Mouse (Mus musculus) CD8-positive naive resting alpha-beta T cell, adult 2 months (primary cell): Measurements from ENCODE around the gene Grn.

Experiments
- DNase-seq, 2 experiments: peaks; one replicate each; pipeline ENCODE4 v3.0.0; 2022; ENCODE audit warnings: low read depth in 2 of 2, low spot score in 2 of 2

Grn gene

DNA sequence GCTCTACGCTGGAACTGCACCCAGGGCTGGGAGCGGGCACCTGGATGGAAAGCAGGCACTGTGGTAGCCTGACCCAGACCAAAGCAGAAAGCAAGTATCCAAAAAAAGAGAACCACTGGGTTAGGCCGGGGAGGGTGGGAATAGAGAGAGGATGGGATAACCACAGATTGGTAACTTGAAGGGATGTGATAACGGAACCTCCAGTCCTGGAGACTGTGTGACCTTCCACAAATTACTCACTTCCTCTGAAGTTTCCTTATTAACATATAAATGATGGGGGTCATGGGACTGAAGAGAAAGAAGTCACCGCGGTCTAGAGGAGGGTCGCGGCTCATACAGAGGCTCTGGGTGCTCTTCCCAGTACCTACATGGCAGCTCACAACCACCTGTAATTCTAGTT lies 10.1 kb downstream of the Grn start:
- DNase-seq, result no peak

- no peak for DNase-seq
Measured at GRCm38 (mm10) chr11:102441434-102441833, 11.3 kb downstream of the Grn start.

DNA sequence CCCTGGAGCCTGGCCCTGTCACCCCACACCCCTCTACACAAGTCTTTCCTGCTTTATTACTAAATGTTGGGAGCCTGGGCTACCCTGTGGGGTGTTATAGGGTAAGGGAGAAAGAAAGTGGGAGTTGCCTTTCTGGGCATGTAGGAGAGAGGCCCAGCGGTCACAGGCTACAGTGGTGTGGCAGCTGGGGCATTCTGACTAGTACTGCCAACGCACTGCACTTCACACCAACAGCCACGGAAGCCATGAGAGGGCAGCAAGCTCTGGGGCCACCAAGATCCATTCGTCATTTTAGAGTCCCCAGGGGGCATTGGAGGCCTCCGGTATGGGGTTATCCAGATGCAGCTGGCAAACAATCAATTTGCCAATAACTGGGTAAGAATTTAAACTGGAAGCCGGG lies 12.0 kb downstream of the Grn start:
- DNase-seq, result no peak

DNA sequence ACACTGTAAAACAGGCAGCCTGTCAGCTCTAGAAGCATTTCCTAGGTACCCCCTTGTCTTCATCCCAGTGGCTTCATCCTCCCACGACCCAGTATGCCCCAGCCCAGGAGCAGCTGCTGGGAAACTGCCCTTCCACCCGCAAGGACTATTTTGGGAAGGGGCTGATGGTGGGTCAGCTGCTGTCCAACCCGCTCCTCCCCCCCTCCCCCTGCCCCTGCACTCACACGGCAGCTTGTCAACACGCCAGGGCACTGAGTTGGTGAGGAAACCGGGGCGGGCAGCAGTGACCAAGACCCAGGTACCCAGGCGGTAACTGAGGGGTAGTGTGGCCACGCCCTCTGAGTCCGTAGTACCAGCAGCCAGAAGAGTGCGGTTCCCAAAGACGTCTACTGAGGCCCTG lies 13.6 kb downstream of the Grn start:
- no peak for DNase-seq

DNA sequence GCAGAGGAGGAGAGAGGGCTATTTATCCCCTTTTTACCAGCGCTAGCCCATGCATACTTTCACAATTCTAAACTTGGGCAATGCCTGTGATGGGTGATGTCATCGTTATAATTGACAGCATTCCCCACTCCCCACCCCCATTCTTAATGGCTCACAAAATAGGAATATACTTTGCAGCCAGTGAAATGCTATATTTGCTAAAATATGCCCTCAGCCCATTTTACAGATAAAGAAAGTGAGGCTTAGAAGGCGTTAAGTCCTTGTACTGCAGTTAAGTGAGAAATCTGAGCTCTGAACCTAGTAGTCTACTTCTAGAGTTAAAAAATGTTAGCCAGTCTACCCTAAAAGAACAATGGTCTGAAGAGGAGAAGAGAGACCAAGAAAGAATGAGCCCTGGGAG lies 14.2 kb downstream of the Grn start:
- DNase-seq, result no peak

- DNase-seq, result no peak
Measured at GRCm38 (mm10) chr11:102444781-102445180, 14.7 kb downstream of the Grn start.

DNA sequence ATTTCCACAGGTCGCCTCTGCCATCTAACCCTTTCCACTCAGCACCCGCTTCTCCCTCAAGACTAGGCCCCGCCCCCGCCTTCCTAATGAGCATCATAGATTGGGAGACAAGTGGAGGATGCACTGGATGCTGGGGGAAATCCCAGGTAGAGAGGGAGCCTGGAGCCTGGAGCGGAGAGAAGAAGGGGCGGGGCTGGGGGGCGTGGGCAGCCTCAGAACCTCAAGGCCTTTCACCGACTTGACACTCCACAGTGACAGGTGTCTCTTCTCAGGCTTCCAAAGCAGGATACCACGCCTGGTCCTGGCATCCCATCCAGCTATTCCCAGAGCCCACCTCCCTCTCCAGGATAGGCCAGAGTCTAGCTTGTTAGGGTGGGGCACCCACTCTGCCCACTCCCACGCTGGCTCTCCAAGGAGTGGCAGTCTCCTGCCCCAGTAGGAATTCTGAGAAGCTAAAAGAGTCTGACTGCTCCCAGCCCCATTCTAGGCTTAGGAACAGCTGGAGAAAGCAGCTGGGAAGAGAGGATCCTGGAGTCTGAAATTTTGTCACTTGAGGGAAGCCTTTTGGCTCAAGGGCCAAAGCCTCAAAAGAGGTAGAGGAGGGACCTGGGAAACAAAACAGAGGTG lies 15.3 kb downstream of the Grn start:
- DNase-seq, result no peak

DNA sequence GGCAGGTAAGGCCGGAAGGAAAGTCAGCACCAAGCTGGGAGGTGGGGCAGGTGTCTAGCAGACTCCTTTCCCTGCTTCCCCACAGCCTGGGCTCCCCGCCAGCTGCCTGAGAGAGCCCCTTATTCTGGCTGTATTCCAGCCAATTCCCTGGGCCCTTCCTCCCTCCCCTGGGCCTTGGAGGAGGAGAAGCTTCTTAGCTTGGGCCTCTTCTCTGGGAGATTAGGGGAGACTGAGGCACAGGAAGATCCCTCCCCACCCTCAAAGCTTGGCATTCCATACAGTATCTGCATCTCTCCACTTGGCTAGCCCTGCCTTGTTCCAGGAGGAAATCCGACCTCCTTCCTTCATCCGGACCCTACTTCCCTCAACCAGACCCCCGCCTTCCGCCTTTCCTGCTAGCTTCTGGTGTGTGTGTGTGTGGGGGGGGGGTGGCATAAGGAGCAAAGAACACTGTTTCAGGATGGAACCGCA lies 15.8 kb downstream of the Grn start:
- no peak for DNase-seq

DNA sequence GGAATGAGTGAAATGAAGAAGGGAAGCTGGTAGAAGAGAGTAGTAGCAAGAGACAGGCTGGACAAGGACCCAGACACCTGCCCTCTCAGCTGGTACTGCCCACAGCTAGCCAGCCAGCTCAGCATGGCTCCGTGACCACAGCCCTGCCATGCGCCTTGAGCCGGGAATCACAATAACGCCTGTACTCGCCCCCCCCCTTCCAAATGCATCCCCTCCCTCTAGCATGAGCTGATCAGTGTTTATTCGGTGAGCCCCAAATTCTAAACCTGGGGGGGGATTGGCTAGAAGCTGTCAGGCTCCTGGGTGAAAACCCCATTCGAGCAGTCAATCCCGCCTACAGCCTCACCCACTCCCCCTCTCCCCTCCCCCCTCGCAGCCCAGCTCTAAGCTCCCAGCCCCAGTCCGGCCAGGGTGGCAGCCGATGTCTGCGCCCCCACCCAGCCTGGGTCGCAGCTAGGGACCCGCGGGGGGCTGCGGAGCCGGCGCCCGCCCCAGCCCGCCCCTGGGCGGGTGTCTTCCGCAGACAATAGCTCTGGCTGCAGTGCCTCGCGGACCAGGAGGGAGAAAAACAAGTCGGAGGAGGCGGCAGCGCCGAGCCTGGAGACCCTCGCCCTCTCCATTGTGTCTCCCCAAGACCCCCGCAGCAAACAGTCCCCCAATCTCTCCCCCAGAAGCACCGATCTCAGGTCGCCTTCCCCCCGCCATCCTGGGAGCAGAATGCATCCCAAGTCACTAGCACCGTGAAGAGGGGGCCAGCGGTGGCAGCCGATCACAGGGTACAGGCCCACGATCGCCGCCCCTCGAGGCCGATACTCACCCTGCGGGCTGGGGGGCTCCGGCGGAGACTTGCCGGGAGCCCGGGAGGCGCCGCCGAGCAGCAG lies 16.7 kb downstream of the Grn start:
- DNase-seq, result no peak

DNA sequence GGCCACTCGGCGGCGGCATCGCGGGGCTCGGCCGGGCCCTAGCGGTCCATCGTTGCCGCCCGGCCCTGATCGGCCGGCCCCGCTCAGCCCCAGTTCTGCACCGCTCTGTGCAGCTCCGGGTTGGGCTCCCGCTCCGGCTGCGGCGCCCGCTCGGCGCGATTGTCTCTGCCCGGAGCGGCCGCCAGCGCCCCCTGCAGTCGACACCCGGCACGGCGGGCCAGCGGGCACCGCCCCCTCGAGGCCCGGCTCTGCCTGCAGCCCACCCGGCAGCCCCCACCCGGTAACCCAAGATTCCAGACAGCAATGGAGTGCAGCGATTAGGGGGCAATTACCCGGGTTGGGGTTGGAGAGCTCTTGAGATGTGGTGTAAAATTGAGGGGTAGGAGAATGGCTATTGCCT lies 17.4 kb downstream of the Grn start, which contains the start of gene Fam171a2:
TSS of gene Fam171a2 (minus strand) at position 186 of the 400 bp plus-strand sequence.
- peak; percentile 63 to 80 for DNase-seq

DNA sequence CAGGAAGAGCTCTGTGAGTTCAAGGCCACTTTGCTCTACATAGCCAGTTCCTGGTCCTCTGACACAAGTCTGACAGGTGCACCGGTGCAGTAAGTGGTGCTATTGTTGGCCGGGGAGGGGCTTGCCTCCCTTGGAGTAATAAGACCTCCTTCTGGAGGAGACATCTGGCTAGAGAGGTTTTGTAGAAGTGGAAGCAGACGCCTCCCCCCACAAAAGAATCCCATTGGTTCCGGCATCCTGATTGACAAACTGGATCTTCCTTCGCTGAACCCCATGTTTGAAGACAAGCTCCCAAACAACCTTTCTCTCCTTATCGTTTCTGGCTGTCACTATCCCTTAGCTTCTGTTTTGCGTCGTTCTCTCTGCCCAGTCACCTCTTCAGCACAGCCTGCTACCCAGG lies 18.2 kb downstream of the Grn start:
- DNase-seq, result no peak

- DNase-seq, result no peak
Measured at GRCm38 (mm10) chr11:102449043-102450008, 19.2 kb downstream of the Grn start.

GRCm38 (mm10) chr11:102453131-102453530 lies 23.0 kb downstream of the Grn start:
- no peak for DNase-seq

- no peak for DNase-seq
Measured at GRCm38 (mm10) chr11:102455740-102456396, 25.8 kb downstream of the Grn start.

DNA sequence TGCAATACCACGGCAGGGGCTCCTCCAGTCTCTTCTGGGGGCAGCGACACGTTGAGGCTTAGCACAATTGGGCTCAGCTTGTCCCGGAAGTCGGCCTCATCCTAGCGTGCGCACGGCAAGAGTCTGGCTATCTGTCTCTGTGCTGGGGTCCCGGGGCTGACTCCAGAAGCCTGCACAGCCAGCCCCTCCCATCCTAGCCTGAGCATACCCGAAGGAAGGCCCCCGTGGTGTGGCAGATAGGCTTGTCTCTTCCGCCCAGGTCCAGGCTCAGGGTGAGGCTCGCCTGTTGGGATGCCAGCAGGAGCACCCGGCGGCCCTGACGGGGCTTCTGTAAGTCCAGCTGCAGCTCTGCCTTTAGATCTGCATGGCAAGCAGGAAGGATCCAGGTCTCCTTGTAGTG lies 30.4 kb downstream of the Grn start:
- DNase-seq, result no peak

DNA sequence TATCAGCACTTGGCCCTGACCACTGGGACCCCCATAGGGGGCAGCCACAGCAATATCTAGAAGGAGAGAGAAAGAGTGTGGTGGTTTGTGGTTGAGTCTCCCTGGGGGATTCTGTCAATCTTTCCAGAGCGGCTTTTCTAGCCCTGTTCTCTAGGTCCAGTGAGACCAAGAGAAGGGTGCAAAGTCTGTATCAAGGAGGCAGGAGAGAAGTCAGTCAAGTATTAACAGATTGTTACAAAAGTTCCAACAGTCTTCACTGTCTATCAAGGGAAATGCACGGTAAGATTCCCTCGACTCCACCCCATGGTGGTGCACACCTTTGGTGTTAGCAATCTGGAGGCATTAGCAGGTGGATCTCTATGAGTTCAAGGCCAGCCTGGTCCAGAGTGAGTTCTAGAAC lies 31.6 kb downstream of the Grn start:
- no peak for DNase-seq

GRCm38 (mm10) chr11:102464901-102465300 lies 34.8 kb downstream of the Grn start:
- no peak for DNase-seq

DNA sequence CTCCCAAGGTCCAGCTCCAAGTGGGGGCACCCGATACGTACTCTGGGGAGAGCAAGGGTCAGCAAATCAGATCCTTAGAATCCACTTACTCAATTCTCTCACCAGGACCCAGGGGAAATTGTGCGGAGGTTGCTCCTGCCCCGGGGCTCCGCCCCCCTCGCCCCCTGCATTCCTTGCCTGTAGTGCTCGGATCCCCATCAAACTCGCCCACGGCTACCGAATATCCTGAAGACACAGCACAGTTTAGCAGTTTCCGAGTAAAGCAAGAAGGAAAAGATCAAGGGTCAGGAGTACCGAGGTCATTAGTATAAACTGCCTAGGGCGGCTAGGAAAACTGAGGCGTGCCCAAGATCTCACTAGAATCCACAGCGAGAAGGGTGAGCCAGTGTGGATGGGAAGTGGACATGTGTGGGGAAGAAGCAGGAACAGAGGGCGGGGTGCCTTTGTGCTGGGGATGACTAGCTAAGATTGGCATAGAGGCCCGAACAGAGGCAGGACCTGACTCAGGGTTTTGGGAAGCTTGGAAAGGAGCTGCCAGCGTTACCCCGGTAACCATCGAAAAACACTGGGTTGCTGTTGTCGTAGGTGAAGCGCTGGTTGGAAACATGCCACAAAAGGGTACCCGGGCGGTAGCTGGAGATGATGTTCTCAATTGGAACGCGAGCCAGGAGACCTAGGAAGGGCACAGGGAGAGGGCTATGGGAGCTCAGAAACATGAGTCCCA lies 35.8 kb downstream of the Grn start:
- no peak for DNase-seq

DNA sequence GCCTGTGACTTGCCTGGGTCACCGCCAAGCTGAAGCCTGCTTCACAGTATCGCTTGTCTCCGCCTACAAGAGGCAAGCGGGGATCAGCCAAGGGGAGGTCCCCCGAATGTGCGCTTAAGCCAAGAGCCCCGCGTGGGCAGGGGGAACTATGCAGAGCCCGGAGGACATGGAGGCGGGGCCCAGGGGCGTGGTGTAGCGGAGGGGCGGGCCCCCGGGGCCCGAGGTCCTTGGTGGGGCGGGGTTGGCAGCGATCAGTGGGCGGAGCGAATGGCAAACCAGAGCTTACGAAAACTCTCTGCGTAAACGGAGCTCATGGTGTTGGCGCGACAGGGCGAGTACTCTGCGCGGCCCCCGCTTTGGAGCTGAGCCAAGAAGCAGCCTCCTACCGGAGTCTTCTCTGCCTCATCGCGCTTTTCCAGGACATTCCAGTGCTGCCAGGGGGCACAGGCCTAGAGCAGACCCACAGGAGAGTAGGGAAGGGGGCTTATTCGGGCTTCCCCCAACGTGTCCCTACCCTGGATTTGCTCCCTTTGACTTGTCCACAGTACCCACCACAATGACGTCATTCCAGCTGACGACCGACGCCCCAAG lies 37.0 kb downstream of the Grn start:
- DNase-seq, result peak; percentile 79 to 90
